Mouse (Mus musculus): ENCODE data around the gene Ercc6.

DNA sequence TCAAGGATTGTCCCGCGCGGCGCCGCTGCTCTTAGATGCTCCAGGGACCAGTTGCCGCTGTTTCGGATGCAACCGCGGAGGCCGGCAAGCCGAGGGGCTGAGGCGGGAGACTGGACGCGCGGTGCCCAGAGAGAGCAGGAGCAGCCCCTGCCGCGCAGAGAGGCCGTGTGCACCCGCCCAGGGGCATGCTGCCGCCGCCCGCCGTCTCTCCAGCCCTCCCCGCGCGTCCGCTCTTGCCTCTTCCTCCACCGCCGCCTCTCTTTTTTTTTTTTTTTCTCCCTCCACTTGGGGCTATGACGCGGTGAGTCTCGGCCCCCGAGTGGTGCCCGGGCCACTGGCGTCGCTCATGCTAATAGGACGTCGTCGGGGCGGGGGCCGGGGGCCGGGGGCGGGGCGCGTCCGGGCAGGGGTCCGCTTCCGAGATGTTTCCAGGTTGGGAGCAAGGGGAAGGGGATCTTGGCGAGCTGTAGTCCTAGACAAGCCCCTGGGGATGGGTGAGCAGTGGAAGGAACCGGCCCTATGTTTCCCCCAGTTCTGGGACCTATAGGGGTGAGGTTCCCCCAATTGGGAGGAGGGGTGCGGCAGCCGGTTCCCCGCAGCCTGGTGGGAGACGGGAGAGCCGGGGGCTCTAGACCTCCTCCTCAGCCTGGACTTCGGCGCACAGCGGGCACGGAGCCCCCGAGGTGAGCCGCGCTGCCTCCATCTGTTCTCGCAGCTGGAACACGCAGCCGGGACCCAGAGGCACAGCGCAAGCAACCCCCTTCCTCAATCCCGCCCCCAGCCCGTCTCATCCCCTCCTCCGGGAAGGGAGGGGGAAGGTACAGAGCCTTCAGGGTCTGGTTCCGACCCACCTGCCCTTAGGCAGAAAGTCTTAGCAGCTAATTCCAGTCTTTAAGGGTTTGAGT, 48.5 kb upstream of the Ercc6 start, which contains the start of gene Slc18a3:
- TF ChIP-seq ZNF384 (IDR thresholded peaks at IDR 0.05; ENCODE audit: low read depth, low read length) (peak; percentile 78), CHD2 (IDR thresholded peaks at IDR 0.05; ENCODE audit: low read depth, low read length) (no peak), HCFC1 (IDR thresholded peaks at IDR 0.05; ENCODE audit: borderline replicate concordance, insufficient read depth, low read length) (no peak), ZC3H11A (IDR thresholded peaks at IDR 0.05; ENCODE audit: borderline replicate concordance, low read depth, low read length) (no peak), MAFK (IDR thresholded peaks at IDR 0.05; ENCODE audit: insufficient read depth, low read depth, low read length) (no peak)

All from ES-E14 (cell line).